Mouse (Mus musculus) liver, embryonic 14.5 days (tissue): Measurements from ENCODE around the gene Pcp4l1. TPM values are rescaled to one million over a fixed set of nuclear protein-coding genes. Genes with fewer than 3 reads are reported as not detected.
"Not testable (repeated sequence)": the region's sequence is repeated elsewhere in the genome, so short reads cannot be mapped to it uniquely, and the experiment has no call there.

ENCODE experiments used
- ATAC-seq: fragments of 200-750 bp; cut with Nextera tagmentation; 2 replicates; pipeline ENCODE4 v1.8.0; 2017; ENCODE audit warnings: moderate number of reproducible peaks, mild to moderate bottlenecking, moderate library complexity; ENCODE audit not compliant: insufficient read depth
- DNase-seq, 3 experiments: peaks; one replicate each; pipeline ENCODE4 v3.0.0-alpha.2; 2012 to 2013; ENCODE audit warnings: low read depth in 3 of 3, low spot score in 3 of 3
- H3K27ac ChIP-seq: fragments of 300-500 bp; sonication (generic); 2 replicates; pipeline ENCODE4 v1.5.1; 2014; ENCODE audit warnings: moderate library complexity, mild to moderate bottlenecking, control low read depth, inconsistent platforms
- H3K27me3 ChIP-seq: fragments of 300-500 bp; sonication (generic); 2 replicates; pipeline ENCODE4 v1.6.1; 2014; ENCODE audit warnings: mild to moderate bottlenecking, low read length, moderate library complexity; ENCODE audit not compliant: control insufficient read depth, insufficient read depth
- H3K36me3 ChIP-seq: fragments of 300-500 bp; sonication (generic); replicated peaks from 2 replicates; pipeline ENCODE4 v1.6.1; 2014; ENCODE audit warnings: low read depth; ENCODE audit not compliant: control insufficient read depth, insufficient read depth
- H3K4me1 ChIP-seq, 2 experiments: fragments of 200-500 bp in 1 of 2; fragments of 300-500 bp in 1 of 2; sonication (generic) in 1 of 2; replicated peaks; 2 replicates each; pipeline ENCODE4 v1.6.1; 2012 to 2014; ENCODE audit warnings: antibody characterized with exemption in 1 of 2, inconsistent platforms in 1 of 2, low read length in 1 of 2; ENCODE audit not compliant: control insufficient read depth in 2 of 2, insufficient read depth in 2 of 2
- H3K4me2 ChIP-seq: fragments of 300-500 bp; sonication (generic); 2 replicates; pipeline ENCODE4 v1.6.1; 2014; ENCODE audit warnings: low read depth, mild to moderate bottlenecking, control low read depth, moderate library complexity
- H3K4me3 ChIP-seq, 2 experiments: fragments of 200-500 bp in 1 of 2; fragments of 300-500 bp in 1 of 2; sonication (generic) in 1 of 2; 2 replicates each; pipeline ENCODE4 v1.5.1; 2012 to 2014; ENCODE audit warnings: low read depth in 2 of 2, low read length in 2 of 2, mild to moderate bottlenecking in 2 of 2, control low read depth in 1 of 2, inconsistent platforms in 1 of 2, moderate library complexity in 1 of 2; ENCODE audit not compliant: insufficient read depth in 1 of 2
- H3K9ac ChIP-seq: fragments of 300-500 bp; sonication (generic); replicated peaks from 2 replicates; pipeline ENCODE4 v1.6.1; 2014; ENCODE audit warnings: mild to moderate bottlenecking, control low read depth, moderate library complexity
- H3K9me3 ChIP-seq: fragments of 300-500 bp; sonication (generic); 2 replicates; pipeline ENCODE4 v1.6.1; 2016; ENCODE audit warnings: low read length, mixed read lengths; ENCODE audit not compliant: control insufficient read depth
- CTCF ChIP-seq: IDR thresholded peaks from 2 replicates; pipeline ENCODE4 v1.5.1; 2016; ENCODE audit warnings: antibody characterized with exemption, low read depth, control low read depth
- EP300 ChIP-seq: IDR thresholded peaks from 2 replicates; pipeline ENCODE4 v1.6.1; 2016; ENCODE audit warnings: antibody characterized with exemption, low read depth
- WGBS: fragments of 180-500 bp; shearing (Covaris S2); extraction: QIAGEN DNeasy Blood & Tissue Kit; methylation state at CpG from one replicate; pipeline ENCODE4 v1.1.7; 2014; ENCODE audit not compliant: insufficient replicate concordance; 5-methylcytosine and 5-hydroxymethylcytosine counted together
- polyA plus RNA-seq, 2 experiments: library from polyadenylated mRNA; depleted of rRNA in 1 of 2; stranded (reverse) in 1 of 2; unstranded in 1 of 2; fragments of >200 nt; fragmentation: Nextera tagmentation in 1 of 2; extraction: Ambion mirVana in 1 of 2; gene quantifications; 2 replicates each; pipeline versions ENCODE4 v1.2.1 to v1.2.3; 2012 to 2014

The Pcp4l1 gene
- polyA plus RNA-seq (2012; rRNA removed) (0.94 and 1.0 TPM in 2 replicates), polyA plus RNA-seq (2014; fragmentation: Nextera tagmentation; extraction: Ambion mirVana) (1.2 and 1.3 TPM in 2 replicates)

GRCm38 (mm10) chr1:171195887-171196397 is at the start of gene Pcp4l1:
Gene Pcp4l1 (minus strand): TSS chr1:171196268.
- 1% methylated on average over 33 of the region's 33 CpGs for WGBS
- peaks cover 54% of the 10 kb centered on the region for H3K27me3 ChIP-seq
- peak; percentile 45; the same call in 1 of the 2 replicates for ATAC-seq

GRCm38 (mm10) chr1:171245353-171245752 is 49.3 kb upstream of the Pcp4l1 start:
- peaks cover 14% of the 10 kb centered on the region; the same call in 1 of the 2 replicates for H3K36me3 ChIP-seq
- peaks cover 13 to 18% of the 10 kb centered on the region in 2 experiments for H3K4me1 ChIP-seq
- H3K27me3 ChIP-seq = peaks cover 1% of the 10 kb centered on the region; the same call in 1 of the 2 replicates
- DNase-seq (no peak), ATAC-seq (no peak)
- no peak overlapping the region for H3K4me3 ChIP-seq
- H3K27ac ChIP-seq = no peak overlapping the region
- no peak overlapping the region for H3K9ac ChIP-seq
- 83% methylated on average over 8 of the region's 8 CpGs for WGBS
- no peaks in the 10 kb centered on the region for H3K9me3 ChIP-seq
- no peak overlapping the region; the same call in 1 of the 2 replicates for H3K4me2 ChIP-seq
- no peak for TF ChIP-seq EP300
- TF ChIP-seq CTCF = no peak

More at GRCm38 (mm10) chr1:171195887-171196397, at the start of gene Pcp4l1:
- TF ChIP-seq CTCF (no peak), EP300 (no peak)
- Histone ChIP-seq H3K4me2 (peak within 1 kb of the TSS; percentile 48), H3K27ac (no peak within 1 kb of the TSS), H3K4me1 (0 out of 4 replicates have a peak, but pooled peaks cover 0 to 6% of the 10 kb centered on the region in 2 experiments), H3K9ac (no peak within 1 kb of the TSS), H3K4me3 (peak within 1 kb of the TSS; percentile 8 to 30), H3K36me3 (no peaks in the 10 kb centered on the region), H3K9me3 (no peaks in the 10 kb centered on the region)
- peak in 1 of 3 experiments; percentile 7 for DNase-seq

- ATAC-seq, DNase-seq, H3K9ac ChIP-seq, H3K4me2 ChIP-seq, H3K27me3 ChIP-seq, H3K27ac ChIP-seq, H3K4me1 ChIP-seq, H3K4me3 ChIP-seq, H3K9me3 ChIP-seq: not testable (repeated sequence)
- peaks cover 38% of the 10 kb centered on the region for H3K36me3 ChIP-seq
- WGBS = 88% methylated on average over 12 of the region's 12 CpGs
Observed at GRCm38 (mm10) chr1:171241952-171242351, 45.9 kb upstream of the Pcp4l1 start.

GRCm38 (mm10) chr1:171240911-171241310 is 44.8 kb upstream of the Pcp4l1 start:
- Histone ChIP-seq H3K4me1 (peaks cover 1 to 2% of the 10 kb centered on the region in 2 experiments; a peak in 3 of 4 replicates), H3K36me3 (peaks cover 46% of the 10 kb centered on the region), H3K9me3 (no peaks in the 10 kb centered on the region), H3K4me3 (no peak overlapping the region), H3K4me2 (no peak overlapping the region), H3K27ac (no peak overlapping the region), H3K27me3 (no peaks in the 10 kb centered on the region), H3K9ac (no peak overlapping the region)
- DNase-seq = no peak
- WGBS = 77% methylated on average over 10 of the region's 10 CpGs
- TF ChIP-seq EP300 (no peak), CTCF (no peak)
- no peak for ATAC-seq

GRCm38 (mm10) chr1:171239992-171240744 is 44.1 kb upstream of the Pcp4l1 start:
- 74% methylated on average over 15 of the region's 15 CpGs for WGBS
- peaks cover 51% of the 10 kb centered on the region for H3K36me3 ChIP-seq
- no peak for TF ChIP-seq EP300
- no peak for TF ChIP-seq CTCF
- no peak overlapping the region for H3K27ac ChIP-seq
- H3K9me3 ChIP-seq = no peaks in the 10 kb centered on the region
- no peak overlapping the region for H3K9ac ChIP-seq
- no peak overlapping the region for H3K4me3 ChIP-seq
- no peak overlapping the region for H3K4me2 ChIP-seq
- no peaks in the 10 kb centered on the region for H3K27me3 ChIP-seq
- no peaks in the 10 kb centered on the region; a peak in 1 of 4 replicates for H3K4me1 ChIP-seq
- no peak for DNase-seq
- ATAC-seq = no peak
